Mouse (Mus musculus): Measurements from ENCODE around the gene Itgav. TPM values are rescaled to one million over a fixed set of nuclear protein-coding genes. Genes with fewer than 3 reads are reported as not detected.
A peak's percentile ranks its signal among the peaks of the same experiment; 100 is the strongest.

Itgav gene
- polyA plus RNA-seq, 1 experiment from 2014 or later: 74.3 TPM

DNA sequence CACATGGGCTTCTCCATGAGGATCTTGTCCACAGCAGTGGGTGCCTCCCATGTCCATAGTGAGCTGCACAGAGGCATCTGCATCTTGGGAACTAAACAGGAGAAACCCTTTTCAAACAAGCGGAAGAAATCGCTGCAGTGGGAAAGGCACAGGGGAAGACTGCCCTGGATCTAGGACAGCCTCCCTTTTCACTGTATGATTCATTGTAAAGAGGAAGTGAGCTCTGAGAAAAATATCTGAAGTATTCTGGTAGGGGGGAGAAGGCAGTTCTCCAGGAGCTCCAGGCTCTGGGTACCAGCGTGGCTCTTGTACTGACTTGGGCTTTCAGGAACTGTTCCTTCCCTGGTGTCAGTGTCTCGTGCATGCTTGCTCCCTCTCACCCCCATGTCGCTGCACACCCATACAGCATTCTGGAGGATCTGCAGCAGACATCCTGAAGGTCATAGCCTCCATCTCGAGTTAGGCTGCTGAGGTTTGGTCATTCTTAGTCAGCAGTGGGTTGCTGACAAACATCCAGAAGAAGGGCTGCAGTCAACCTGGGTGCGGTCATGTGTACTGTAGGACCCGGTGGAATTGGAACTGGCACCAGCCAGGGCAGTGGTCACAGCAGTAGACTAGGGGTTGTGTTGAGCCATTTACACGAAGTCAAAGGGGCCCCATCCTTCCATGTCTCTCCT, 20.2 kb downstream of the Itgav start:
- Histone ChIP-seq H3K4me2 (replicated peaks; ENCODE audit: low read depth) (no peak overlapping the region), H3K27ac (replicated peaks) (no peak overlapping the region), H3K9ac (ENCODE audit: low read length) (no peak overlapping the region), H3K9me3 (ENCODE audit: control insufficient read depth, low read length) (no peaks in the 10 kb centered on the region), H3K27me3 (ENCODE audit: control insufficient read depth, insufficient read depth, low read length) (no peaks in the 10 kb centered on the region), H3K4me3 (ENCODE audit: low read depth, low read length) (no peak overlapping the region), H3K4me1 (replicated peaks; ENCODE audit: control insufficient read depth, insufficient read depth) (no peaks in the 10 kb centered on the region), H3K36me3 (ENCODE audit: control insufficient read depth, insufficient read depth, low read length) (peaks cover 6% of the 10 kb centered on the region)
- ATAC-seq (ENCODE audit: low FRiP score, low TSS enrichment) (0 out of 2 replicates have a peak, but pooled peaks have one; percentile 19), DNase-seq (ENCODE audit: low spot score) (no peak)
- 53% methylated on average over 9 of the region's 9 CpGs for WGBS
- TF ChIP-seq EP300 (optimal IDR thresholded peaks at IDR 0.05): no peak
- TF ChIP-seq CTCF (IDR thresholded peaks at IDR 0.05; ENCODE audit: low read depth): no peak

DNA sequence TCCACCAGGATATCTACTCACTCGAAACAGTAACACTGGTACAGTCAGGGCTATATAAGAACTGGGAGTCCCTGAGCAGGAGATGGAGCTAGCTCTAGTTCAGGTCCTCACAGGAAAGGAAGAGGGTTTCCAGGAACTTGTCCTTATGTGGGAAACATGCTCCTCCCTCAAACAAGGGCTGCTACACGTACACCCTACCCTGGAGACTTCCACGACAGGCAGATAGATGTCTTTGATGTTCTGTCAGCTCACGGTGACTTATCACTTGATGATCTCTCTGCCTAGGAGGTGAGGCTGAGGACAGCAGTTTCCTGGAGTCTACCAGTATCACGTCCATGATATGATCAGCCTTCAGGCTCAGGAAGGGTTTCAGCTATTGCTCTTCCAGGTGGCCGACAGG, 21.1 kb downstream of the Itgav start:
- H3K27me3 ChIP-seq (ENCODE audit: control insufficient read depth, insufficient read depth, low read length): no peaks in the 10 kb centered on the region
- no peaks in the 10 kb centered on the region for H3K4me1 ChIP-seq (replicated peaks; ENCODE audit: control insufficient read depth, insufficient read depth)
- DNase-seq (ENCODE audit: low spot score): no peak
- H3K27ac ChIP-seq (replicated peaks): no peak overlapping the region
- ATAC-seq (ENCODE audit: low FRiP score, low TSS enrichment): no peak
- no peak overlapping the region for H3K9ac ChIP-seq (ENCODE audit: low read length)
- no peak overlapping the region for H3K4me3 ChIP-seq (ENCODE audit: low read depth, low read length)
- H3K9me3 ChIP-seq (ENCODE audit: control insufficient read depth, low read length): no peaks in the 10 kb centered on the region
- H3K36me3 ChIP-seq (ENCODE audit: control insufficient read depth, insufficient read depth, low read length): peaks cover 6% of the 10 kb centered on the region
- no peak overlapping the region for H3K4me2 ChIP-seq (replicated peaks; ENCODE audit: low read depth)
- 57% methylated on average over 6 of the region's 6 CpGs for WGBS
- no peak for TF ChIP-seq EP300 (optimal IDR thresholded peaks at IDR 0.05)
- no peak for TF ChIP-seq CTCF (IDR thresholded peaks at IDR 0.05; ENCODE audit: low read depth)

DNA sequence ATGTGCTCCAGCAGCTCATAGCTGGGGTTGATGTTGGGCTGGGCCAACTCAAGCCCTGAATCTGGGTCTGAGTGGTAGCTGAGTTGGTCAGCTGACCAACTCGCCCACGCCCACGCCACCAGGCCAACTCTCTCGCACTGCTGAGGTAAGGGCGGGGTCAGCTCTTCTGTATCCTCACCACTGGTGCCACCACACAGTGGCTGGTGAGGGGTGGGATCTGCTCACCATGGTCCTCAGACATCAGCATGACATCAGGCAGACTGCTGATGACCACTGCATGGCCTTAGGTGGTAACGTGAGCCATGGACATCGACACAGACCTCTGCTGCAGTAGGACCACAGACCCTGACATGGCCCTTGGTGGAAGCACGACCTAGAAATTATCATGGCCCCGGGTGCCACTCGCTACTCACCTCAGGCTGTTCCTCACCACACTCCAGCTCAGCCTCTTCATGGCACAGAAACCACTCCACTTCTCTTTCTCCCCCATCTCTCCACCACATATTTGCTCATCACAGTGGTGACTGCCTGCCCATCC, 24.5 kb downstream of the Itgav start:
- Histone ChIP-seq H3K27me3 (ENCODE audit: control insufficient read depth, insufficient read depth, low read length) (no peaks in the 10 kb centered on the region), H3K9ac (ENCODE audit: low read length) (no peak overlapping the region), H3K36me3 (ENCODE audit: control insufficient read depth, insufficient read depth, low read length) (peaks cover 6% of the 10 kb centered on the region), H3K4me2 (replicated peaks; ENCODE audit: low read depth) (no peak overlapping the region), H3K4me1 (replicated peaks; ENCODE audit: control insufficient read depth, insufficient read depth) (no peaks in the 10 kb centered on the region), H3K27ac (replicated peaks) (no peak overlapping the region), H3K9me3 (ENCODE audit: control insufficient read depth, low read length) (no peaks in the 10 kb centered on the region), H3K4me3 (ENCODE audit: low read depth, low read length) (no peak overlapping the region)
- DNase-seq (ENCODE audit: low spot score) (no peak), ATAC-seq (ENCODE audit: low FRiP score, low TSS enrichment) (peak; percentile 18; the same call in 1 of the 2 replicates)
- WGBS: 95% methylated on average over 10 of the region's 10 CpGs
- TF ChIP-seq EP300 (optimal IDR thresholded peaks at IDR 0.05): no peak
- no peak for TF ChIP-seq CTCF (IDR thresholded peaks at IDR 0.05; ENCODE audit: low read depth)

DNA sequence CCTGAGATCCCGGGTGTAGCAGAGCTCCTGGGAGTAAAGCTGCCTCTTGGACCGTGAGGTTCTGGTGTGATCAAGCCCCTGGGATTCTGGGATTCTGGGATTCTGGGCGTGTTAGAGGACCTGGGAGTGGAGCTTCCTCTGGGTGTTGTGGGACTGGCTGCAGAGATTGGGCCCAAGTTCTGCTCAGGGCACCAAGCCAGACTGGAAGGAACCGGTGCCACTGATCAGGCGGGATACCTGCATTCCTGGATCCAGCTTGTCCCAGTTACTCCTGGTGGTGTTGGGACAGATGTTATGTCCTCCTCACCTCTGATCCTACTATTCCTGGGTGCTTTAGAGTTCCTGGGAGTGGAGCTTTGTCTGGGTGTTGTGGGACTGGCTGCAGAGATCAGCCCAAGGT, 28.8 kb downstream of the Itgav start:
- Histone ChIP-seq H3K9me3 (ENCODE audit: control insufficient read depth, low read length) (no peaks in the 10 kb centered on the region), H3K4me2 (replicated peaks; ENCODE audit: low read depth) (no peak overlapping the region), H3K4me1 (replicated peaks; ENCODE audit: control insufficient read depth, insufficient read depth) (no peaks in the 10 kb centered on the region), H3K27ac (replicated peaks) (no peak overlapping the region), H3K9ac (ENCODE audit: low read length) (no peak overlapping the region), H3K36me3 (ENCODE audit: control insufficient read depth, insufficient read depth, low read length) (peaks cover 11% of the 10 kb centered on the region), H3K27me3 (ENCODE audit: control insufficient read depth, insufficient read depth, low read length) (no peaks in the 10 kb centered on the region), H3K4me3 (ENCODE audit: low read depth, low read length) (no peak overlapping the region)
- 87% methylated on average over 5 of the region's 5 CpGs for WGBS
- no peak for TF ChIP-seq EP300 (optimal IDR thresholded peaks at IDR 0.05)
- no peak for TF ChIP-seq CTCF (IDR thresholded peaks at IDR 0.05; ENCODE audit: low read depth)
- DNase-seq (ENCODE audit: low spot score) (no peak), ATAC-seq (ENCODE audit: low FRiP score, low TSS enrichment) (no peak)

DNA sequence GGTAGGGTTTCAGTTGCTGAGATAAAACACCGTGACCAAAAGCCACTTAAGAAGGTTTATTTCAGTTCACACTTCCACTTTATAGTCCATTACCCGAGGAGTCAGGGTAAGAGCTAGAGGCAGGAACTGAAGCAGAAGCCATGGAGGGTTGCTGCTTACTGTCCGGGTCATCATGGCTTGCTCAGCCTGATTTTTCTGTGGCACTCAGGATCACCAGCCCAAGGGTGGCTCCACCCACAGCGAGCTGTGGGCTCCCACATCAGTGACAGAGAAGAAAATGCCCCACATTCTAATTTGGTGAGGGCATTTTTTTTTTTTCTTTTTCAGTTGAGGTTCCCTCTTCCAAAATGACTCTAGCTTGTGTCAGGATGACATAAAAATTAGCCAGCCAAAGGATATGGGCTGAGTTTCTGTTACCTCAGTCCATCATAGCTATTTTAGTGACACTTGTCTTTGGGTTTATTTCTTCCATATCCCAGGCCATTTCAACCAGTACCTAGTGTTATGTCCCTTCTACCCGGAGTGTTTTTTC, 30.2 kb downstream of the Itgav start:
- no peak overlapping the region for H3K4me2 ChIP-seq (replicated peaks; ENCODE audit: low read depth)
- 0 out of 2 replicates have a peak, but pooled peaks cover 5% of the 10 kb centered on the region for H3K36me3 ChIP-seq (ENCODE audit: control insufficient read depth, insufficient read depth, low read length)
- H3K9ac ChIP-seq (ENCODE audit: low read length): no peak overlapping the region
- no peak overlapping the region for H3K4me3 ChIP-seq (ENCODE audit: low read depth, low read length)
- no peaks in the 10 kb centered on the region for H3K27me3 ChIP-seq (ENCODE audit: control insufficient read depth, insufficient read depth, low read length)
- ATAC-seq (ENCODE audit: low FRiP score, low TSS enrichment) (no peak), DNase-seq (ENCODE audit: low spot score) (no peak)
- H3K4me1 ChIP-seq (replicated peaks; ENCODE audit: control insufficient read depth, insufficient read depth): no peaks in the 10 kb centered on the region
- H3K9me3 ChIP-seq (ENCODE audit: control insufficient read depth, low read length): no peaks in the 10 kb centered on the region
- no peak for TF ChIP-seq EP300 (optimal IDR thresholded peaks at IDR 0.05)
- TF ChIP-seq CTCF (IDR thresholded peaks at IDR 0.05; ENCODE audit: low read depth): no peak
- WGBS: 78% methylated on average over 5 of the region's 5 CpGs
- H3K27ac ChIP-seq (replicated peaks): no peak overlapping the region
